Mouse (Mus musculus): ENCODE measurements at regions not wholly inside any gene's neighbourhood (a gene's known extent, or its start where the extent isn't known, plus 50 kb on each side); places are given as distances from the start of the nearest gene placed in this dataset.

DNA sequence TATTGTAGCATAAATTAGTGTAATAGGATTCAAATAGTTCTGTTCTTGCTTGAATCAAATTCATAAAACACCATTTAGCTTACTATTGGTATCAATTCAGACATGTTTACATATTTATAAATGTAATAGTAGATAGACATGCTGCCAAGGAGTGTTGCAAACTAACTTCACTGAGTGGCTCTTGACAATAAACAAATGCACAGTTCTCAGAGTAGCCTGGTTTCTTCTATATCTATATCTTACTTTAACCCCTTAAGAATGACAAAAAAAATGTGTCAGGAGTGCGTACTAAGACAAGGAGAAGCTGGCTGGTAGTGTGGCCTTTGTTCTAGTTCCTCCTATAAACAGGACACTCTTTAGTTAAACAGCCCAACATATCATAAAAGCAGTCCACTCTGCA, 213.0 kb upstream of the Nrsn1 start:
- no peaks in the 10 kb centered on the region for H3K9me3 ChIP-seq (ENCODE audit: control insufficient read depth, low read length)
- WGBS: 76% methylated on average over 1 of the region's 1 CpGs
- H3K4me3 ChIP-seq (ENCODE audit: low read depth, low read length): no peak overlapping the region
- H3K4me1 ChIP-seq (replicated peaks; ENCODE audit: control insufficient read depth, insufficient read depth, low read length): no peaks in the 10 kb centered on the region
- H3K27ac ChIP-seq (ENCODE audit: low read depth, low read length): no peak overlapping the region
- H3K27me3 ChIP-seq (replicated peaks; ENCODE audit: control insufficient read depth, insufficient read depth, low read length): no peaks in the 10 kb centered on the region
- H3K9ac ChIP-seq (ENCODE audit: low read depth, low read length): no peak overlapping the region
- no peaks in the 10 kb centered on the region for H3K36me3 ChIP-seq (ENCODE audit: control insufficient read depth, insufficient read depth, low read length)
- DNase-seq (ENCODE audit: low spot score): no peak
- no peak for ATAC-seq (replicated peaks; ENCODE audit: low FRiP score)
- H3K4me2 ChIP-seq: no peak overlapping the region

GRCm38 (mm10) chr13:25451917-25452316, 181.6 kb upstream of the Nrsn1 start:
- H3K9me3 ChIP-seq (ENCODE audit: control insufficient read depth, low read length): no peaks in the 10 kb centered on the region
- no peak overlapping the region for H3K4me3 ChIP-seq (ENCODE audit: low read depth, low read length)
- no peak for ATAC-seq (replicated peaks; ENCODE audit: low FRiP score)
- no peak overlapping the region for H3K27ac ChIP-seq (ENCODE audit: low read depth, low read length)
- no peak for DNase-seq (ENCODE audit: low spot score)
- H3K4me2 ChIP-seq: no peak overlapping the region
- no peaks in the 10 kb centered on the region for H3K36me3 ChIP-seq (ENCODE audit: control insufficient read depth, insufficient read depth, low read length)
- H3K4me1 ChIP-seq (replicated peaks; ENCODE audit: control insufficient read depth, insufficient read depth, low read length): no peaks in the 10 kb centered on the region
- WGBS: 79% methylated on average over 9 of the region's 9 CpGs
- H3K9ac ChIP-seq (ENCODE audit: low read depth, low read length): no peak overlapping the region
- no peaks in the 10 kb centered on the region for H3K27me3 ChIP-seq (replicated peaks; ENCODE audit: control insufficient read depth, insufficient read depth, low read length)

DNA sequence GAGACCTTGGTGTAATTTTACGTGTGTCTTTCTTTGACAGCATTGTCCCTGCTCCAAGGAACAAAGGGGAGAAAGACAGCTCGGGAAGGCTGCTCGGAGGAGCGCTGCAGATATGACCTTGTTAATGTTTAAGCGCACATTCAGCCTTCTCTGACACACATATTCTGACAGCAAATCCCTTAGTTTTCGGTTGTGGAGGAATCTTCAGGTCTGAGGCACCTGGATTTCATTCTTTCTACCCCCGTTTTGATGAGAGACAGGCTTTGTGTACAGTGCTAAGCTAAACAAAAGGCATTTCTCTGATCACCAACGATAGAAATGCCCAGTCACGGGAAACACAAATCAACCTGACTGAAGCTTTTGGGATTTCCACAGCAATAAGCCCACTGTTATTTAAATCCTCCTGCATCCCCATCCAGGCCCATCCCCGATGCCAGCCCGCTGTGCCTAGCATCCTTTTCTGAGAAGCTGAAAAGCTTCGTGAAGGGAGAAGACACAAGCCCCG, 181.1 kb upstream of the Nrsn1 start:
- Histone ChIP-seq H3K9me3 (ENCODE audit: control insufficient read depth, low read length) (no peaks in the 10 kb centered on the region), H3K4me3 (ENCODE audit: low read depth, low read length) (no peak overlapping the region), H3K27me3 (replicated peaks; ENCODE audit: control insufficient read depth, insufficient read depth, low read length) (no peaks in the 10 kb centered on the region), H3K4me2 (no peak overlapping the region), H3K9ac (ENCODE audit: low read depth, low read length) (no peak overlapping the region), H3K27ac (ENCODE audit: low read depth, low read length) (no peak overlapping the region), H3K4me1 (replicated peaks; ENCODE audit: control insufficient read depth, insufficient read depth, low read length) (no peaks in the 10 kb centered on the region), H3K36me3 (ENCODE audit: control insufficient read depth, insufficient read depth, low read length) (no peaks in the 10 kb centered on the region)
- WGBS: 58% methylated on average over 13 of the region's 13 CpGs
- ATAC-seq (replicated peaks; ENCODE audit: low FRiP score) (no peak), DNase-seq (ENCODE audit: low spot score) (no peak)

- ATAC-seq (replicated peaks; ENCODE audit: low FRiP score): no peak
- H3K36me3 ChIP-seq (ENCODE audit: control insufficient read depth, insufficient read depth, low read length): no peaks in the 10 kb centered on the region
These were observed 159.6 kb upstream of the Nrsn1 start for GRCm38 (mm10) chr13:25429701-25430418.

GRCm38 (mm10) chr13:25403182-25403795, 133.0 kb upstream of the Nrsn1 start:
- Histone ChIP-seq H3K4me2 (no peak overlapping the region), H3K27ac (ENCODE audit: low read depth, low read length) (no peak overlapping the region), H3K9ac (ENCODE audit: low read depth, low read length) (no peak overlapping the region), H3K4me1 (replicated peaks; ENCODE audit: control insufficient read depth, insufficient read depth, low read length) (no peaks in the 10 kb centered on the region), H3K4me3 (ENCODE audit: low read depth, low read length) (no peak overlapping the region), H3K27me3 (replicated peaks; ENCODE audit: control insufficient read depth, insufficient read depth, low read length) (no peaks in the 10 kb centered on the region), H3K36me3 (ENCODE audit: control insufficient read depth, insufficient read depth, low read length) (no peaks in the 10 kb centered on the region), H3K9me3 (ENCODE audit: control insufficient read depth, low read length) (no peaks in the 10 kb centered on the region)
- DNase-seq (ENCODE audit: low spot score) (no peak), ATAC-seq (replicated peaks; ENCODE audit: low FRiP score) (no peak)
- WGBS: 65% methylated on average over 3 of the region's 3 CpGs

More at GRCm38 (mm10) chr13:25429701-25430418, 159.6 kb upstream of the Nrsn1 start:
- Histone ChIP-seq H3K4me3 (ENCODE audit: low read depth, low read length) (no peak overlapping the region), H3K9ac (ENCODE audit: low read depth, low read length) (no peak overlapping the region), H3K27me3 (replicated peaks; ENCODE audit: control insufficient read depth, insufficient read depth, low read length) (no peaks in the 10 kb centered on the region), H3K4me1 (replicated peaks; ENCODE audit: control insufficient read depth, insufficient read depth, low read length) (no peaks in the 10 kb centered on the region), H3K9me3 (ENCODE audit: control insufficient read depth, low read length) (no peaks in the 10 kb centered on the region; the same call in 1 of the 2 replicates), H3K27ac (ENCODE audit: low read depth, low read length) (no peak overlapping the region), H3K4me2 (no peak overlapping the region)
- 74% methylated on average over 6 of the region's 6 CpGs for WGBS
- no peak for DNase-seq (ENCODE audit: low spot score)

DNA sequence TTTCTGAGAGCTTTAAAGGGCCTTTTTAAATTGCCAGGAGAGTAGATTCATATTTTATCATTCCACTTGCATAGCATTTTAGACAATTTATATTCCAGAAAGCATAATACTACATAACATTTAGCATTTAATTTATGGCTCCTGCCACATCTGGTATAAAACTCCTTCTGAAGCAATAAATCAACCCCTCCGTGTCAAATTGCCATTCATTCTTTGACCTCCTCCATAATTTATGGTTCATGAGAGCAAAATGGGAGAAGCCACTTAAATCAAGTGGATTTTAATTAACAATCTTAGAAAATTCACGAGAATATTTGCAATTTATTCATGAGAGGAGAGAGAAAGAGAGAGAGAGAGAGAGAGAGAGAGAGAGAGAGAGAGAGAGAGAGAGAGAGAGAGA, 132.4 kb upstream of the Nrsn1 start:
- no peaks in the 10 kb centered on the region for H3K9me3 ChIP-seq (ENCODE audit: control insufficient read depth, low read length)
- DNase-seq (ENCODE audit: low spot score) (no peak), ATAC-seq (replicated peaks; ENCODE audit: low FRiP score) (no peak)
- no peaks in the 10 kb centered on the region for H3K4me1 ChIP-seq (replicated peaks; ENCODE audit: control insufficient read depth, insufficient read depth, low read length)
- no peak overlapping the region for H3K4me2 ChIP-seq
- no peak overlapping the region for H3K27ac ChIP-seq (ENCODE audit: low read depth, low read length)
- H3K9ac ChIP-seq (ENCODE audit: low read depth, low read length): no peak overlapping the region
- H3K36me3 ChIP-seq (ENCODE audit: control insufficient read depth, insufficient read depth, low read length): no peaks in the 10 kb centered on the region
- H3K27me3 ChIP-seq (replicated peaks; ENCODE audit: control insufficient read depth, insufficient read depth, low read length): no peaks in the 10 kb centered on the region
- 61% methylated on average over 2 of the region's 2 CpGs for WGBS
- H3K4me3 ChIP-seq (ENCODE audit: low read depth, low read length): no peak overlapping the region

- DNase-seq (ENCODE audit: low spot score) (no peak), ATAC-seq (replicated peaks; ENCODE audit: low FRiP score) (no peak)
- no peaks in the 10 kb centered on the region for H3K4me1 ChIP-seq (replicated peaks; ENCODE audit: control insufficient read depth, insufficient read depth, low read length)
- H3K9me3 ChIP-seq (ENCODE audit: control insufficient read depth, low read length): no peaks in the 10 kb centered on the region
- H3K36me3 ChIP-seq (ENCODE audit: control insufficient read depth, insufficient read depth, low read length): no peaks in the 10 kb centered on the region
- no peak overlapping the region for H3K4me2 ChIP-seq
- no peak overlapping the region for H3K27ac ChIP-seq (ENCODE audit: low read depth, low read length)
- WGBS: 63% methylated on average over 9 of the region's 9 CpGs
- no peaks in the 10 kb centered on the region for H3K27me3 ChIP-seq (replicated peaks; ENCODE audit: control insufficient read depth, insufficient read depth, low read length)
- H3K9ac ChIP-seq (ENCODE audit: low read depth, low read length): no peak overlapping the region
- no peak overlapping the region for H3K4me3 ChIP-seq (ENCODE audit: low read depth, low read length)
These were observed 131.7 kb upstream of the Nrsn1 start for GRCm38 (mm10) chr13:25401936-25402504.

DNA sequence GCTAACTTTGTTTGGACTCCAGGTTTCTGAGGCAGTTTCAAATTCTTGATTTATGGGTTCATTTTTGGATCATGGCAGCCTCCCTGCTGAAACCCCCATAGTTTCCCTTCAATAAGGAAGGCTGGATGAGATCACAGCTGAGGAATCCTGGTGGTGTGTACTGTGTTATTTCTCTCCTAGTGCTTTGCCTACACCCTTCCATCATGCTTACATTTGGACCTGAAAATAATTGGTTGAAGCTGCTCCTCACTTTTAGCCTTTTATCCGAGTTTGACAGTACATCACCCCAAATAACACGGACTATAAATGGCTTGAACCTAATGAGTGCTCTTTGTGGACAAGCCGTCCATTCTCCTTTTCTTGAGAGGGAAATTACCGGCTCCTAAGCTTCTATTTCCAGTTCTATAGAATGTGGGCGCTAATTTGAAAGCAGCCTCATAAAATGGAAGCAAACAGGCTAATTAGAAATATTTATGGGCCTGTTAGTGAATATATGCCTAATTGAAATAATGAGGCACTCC, 122.5 kb upstream of the Nrsn1 start:
- no peak overlapping the region for H3K9ac ChIP-seq (ENCODE audit: low read depth, low read length)
- DNase-seq (ENCODE audit: low spot score) (no peak), ATAC-seq (replicated peaks; ENCODE audit: low FRiP score) (no peak)
- H3K4me2 ChIP-seq: no peak overlapping the region
- no peak overlapping the region for H3K4me3 ChIP-seq (ENCODE audit: low read depth, low read length)
- no peak overlapping the region for H3K27ac ChIP-seq (ENCODE audit: low read depth, low read length)
- H3K9me3 ChIP-seq (ENCODE audit: control insufficient read depth, low read length): no peaks in the 10 kb centered on the region
- H3K36me3 ChIP-seq (ENCODE audit: control insufficient read depth, insufficient read depth, low read length): no peaks in the 10 kb centered on the region
- no peaks in the 10 kb centered on the region for H3K27me3 ChIP-seq (replicated peaks; ENCODE audit: control insufficient read depth, insufficient read depth, low read length)
- WGBS: 80% methylated on average over 5 of the region's 5 CpGs
- no peaks in the 10 kb centered on the region for H3K4me1 ChIP-seq (replicated peaks; ENCODE audit: control insufficient read depth, insufficient read depth, low read length)
